Mouse (Mus musculus): ENCODE data around the gene Lhx8.

The Lhx8 gene

GRCm38 (mm10) chr3:154327110-154327882, 3.2 kb downstream of the Lhx8 start:
- DNase-seq (ENCODE audit: low spot score in 2 of 2), result no peak

- no peak for DNase-seq (ENCODE audit: low spot score in 2 of 2)
Measured at GRCm38 (mm10) chr3:154321921-154322574, 8.4 kb downstream of the Lhx8 start.

GRCm38 (mm10) chr3:154317651-154318248, 12.7 kb downstream of the Lhx8 start:
- no peak for DNase-seq (ENCODE audit: low spot score in 2 of 2)

- DNase-seq (ENCODE audit: low spot score in 2 of 2), result no peak
Measured at GRCm38 (mm10) chr3:154305163-154305884, 25.1 kb downstream of the Lhx8 start.

- DNase-seq (ENCODE audit: low spot score in 2 of 2), result no peak
Measured at GRCm38 (mm10) chr3:154301102-154301501, 29.4 kb downstream of the Lhx8 start.

GRCm38 (mm10) chr3:154300006-154300405, 30.5 kb downstream of the Lhx8 start:
- DNase-seq (ENCODE audit: low spot score in 2 of 2), result no peak

GRCm38 (mm10) chr3:154298490-154298889, 32.0 kb downstream of the Lhx8 start:
- DNase-seq (ENCODE audit: low spot score in 2 of 2), result no peak

- DNase-seq (ENCODE audit: low spot score in 2 of 2), result no peak
Measured at GRCm38 (mm10) chr3:154297499-154297898, 33.0 kb downstream of the Lhx8 start.

GRCm38 (mm10) chr3:154294924-154295834, 35.3 kb downstream of the Lhx8 start:
- DNase-seq (ENCODE audit: low spot score in 2 of 2), result no peak

- peak; percentile 30 to 54 for DNase-seq (ENCODE audit: low spot score in 2 of 2)
Measured at GRCm38 (mm10) chr3:154293839-154294490, 36.5 kb downstream of the Lhx8 start.

GRCm38 (mm10) chr3:154292126-154292525, 38.3 kb downstream of the Lhx8 start:
- DNase-seq (ENCODE audit: low spot score in 2 of 2), result no peak

- no peak for DNase-seq (ENCODE audit: low spot score in 2 of 2)
Measured at GRCm38 (mm10) chr3:154290351-154290750, 40.1 kb downstream of the Lhx8 start.

- DNase-seq (ENCODE audit: low spot score in 2 of 2), result no peak
Measured at GRCm38 (mm10) chr3:154288429-154289069, 41.9 kb downstream of the Lhx8 start.

- no peak for DNase-seq (ENCODE audit: low spot score in 2 of 2)
Measured at GRCm38 (mm10) chr3:154287217-154287616, 43.2 kb downstream of the Lhx8 start.

GRCm38 (mm10) chr3:154285351-154285750, 45.1 kb downstream of the Lhx8 start:
- DNase-seq (ENCODE audit: low spot score in 2 of 2), result no peak

GRCm38 (mm10) chr3:154284260-154284659, 46.2 kb downstream of the Lhx8 start:
- DNase-seq (ENCODE audit: low spot score in 2 of 2), result no peak

- DNase-seq (ENCODE audit: low spot score in 2 of 2), result no peak
Measured at GRCm38 (mm10) chr3:154274681-154275080, 55.8 kb downstream of the Lhx8 start.

- peak; percentile 79 to 86 for DNase-seq (ENCODE audit: low spot score in 2 of 2)
Measured at GRCm38 (mm10) chr3:154269757-154270366, 60.6 kb downstream of the Lhx8 start.

- DNase-seq (ENCODE audit: low spot score in 2 of 2), result no peak
Measured at GRCm38 (mm10) chr3:154268313-154268712, 62.1 kb downstream of the Lhx8 start.

- no peak for DNase-seq (ENCODE audit: low spot score in 2 of 2)
Measured at GRCm38 (mm10) chr3:154257312-154257711, 73.1 kb downstream of the Lhx8 start.
